Mouse (Mus musculus) brain, adult 10 weeks (tissue): ENCODE results near the gene Mphosph9. TPM values are rescaled to one million over a fixed set of nuclear protein-coding genes. Genes with fewer than 3 reads are reported as not detected.

Experiments used
- polyA plus RNA-seq: library from polyadenylated mRNA; stranded (reverse); fragments of 350-450 nt; fragmentation: Illumina TruSeq; extraction: RNeasy Lipid Tissue Mini Kit (QIAGEN cat#74804); gene quantifications from one replicate; pipeline ENCODE4 v1.2.3, GENCODE M21; 2015; ENCODE audit warnings: low read depth, low replicate concordance

The Mphosph9 gene
- polyA plus RNA-seq: 10.2 TPM

GRCm38 (mm10) chr5:124327510-124328364, at the start of gene Mphosph9, which contains the start of gene 2810006K23Rik:
Mphosph9 (minus strand) TSS chr5:124327972.
2810006K23Rik (plus strand) TSS chr5:124328089.

GRCm38 (mm10) chr5:124362982-124363381, 35.2 kb upstream of the Mphosph9 start, which contains the start of gene Cdk2ap1:
Cdk2ap1 (minus strand) TSS chr5:124363082.

GRCm38 (mm10) chr5:124249614-124250591, 77.9 kb downstream of the Mphosph9 start, which contains the start of gene Pitpnm2:
Pitpnm2 (minus strand) TSS chr5:124249760.

Other genes with a start within 250 kb of the Mphosph9 start
- gene Abcb9, start 232.2 kb downstream of the Mphosph9 start, polyA plus RNA-seq: 33.6 TPM
- 42.4 TPM for gene Ogfod2, start 215.7 kb downstream of the Mphosph9 start, polyA plus RNA-seq
- gene Arl6ip4, start 211.9 kb downstream of the Mphosph9 start, polyA plus RNA-seq: 59.9 TPM
- gene Pitpnm2, start 78.2 kb downstream of the Mphosph9 start, polyA plus RNA-seq: 93.4 TPM
- gene 2810006K23Rik, start 117 bp upstream of the Mphosph9 start, polyA plus RNA-seq: 22.7 TPM
- gene Cdk2ap1, start 35.1 kb upstream of the Mphosph9 start, polyA plus RNA-seq: 189 TPM
- gene Sbno1, start 98.0 kb upstream of the Mphosph9 start, polyA plus RNA-seq: 53.6 TPM
- 43.3 TPM for gene Kmt5a, start 112.0 kb upstream of the Mphosph9 start, polyA plus RNA-seq
- 20.4 TPM for gene Rilpl2, start 150.4 kb upstream of the Mphosph9 start, polyA plus RNA-seq
- 19.4 TPM for gene Snrnp35, start 155.2 kb upstream of the Mphosph9 start, polyA plus RNA-seq
- 52.3 TPM for gene Rilpl1, start 203.4 kb upstream of the Mphosph9 start, polyA plus RNA-seq
- gene Tmed2, start 212.7 kb upstream of the Mphosph9 start, polyA plus RNA-seq: 193 TPM
- gene Ddx55, start 224.9 kb upstream of the Mphosph9 start, polyA plus RNA-seq: 22.7 TPM